Mouse (Mus musculus) adrenal gland, adult 10 weeks (tissue): ENCODE measurements around the gene Rp2. TPM values are rescaled to one million over a fixed set of nuclear protein-coding genes. Genes with fewer than 3 reads are reported as not detected.

ENCODE experiments used
- polyA plus RNA-seq: library from polyadenylated mRNA; stranded (reverse); fragments of 350-450 nt; fragmentation: Illumina TruSeq; extraction: RNeasy Lipid Tissue Mini Kit (QIAGEN cat#74804); gene quantifications from one replicate; pipeline ENCODE4 v1.2.3, GENCODE M21; 2014; ENCODE audit warnings: low read depth, low replicate concordance

The Rp2 gene
- polyA plus RNA-seq = 55.2 TPM

DNA sequence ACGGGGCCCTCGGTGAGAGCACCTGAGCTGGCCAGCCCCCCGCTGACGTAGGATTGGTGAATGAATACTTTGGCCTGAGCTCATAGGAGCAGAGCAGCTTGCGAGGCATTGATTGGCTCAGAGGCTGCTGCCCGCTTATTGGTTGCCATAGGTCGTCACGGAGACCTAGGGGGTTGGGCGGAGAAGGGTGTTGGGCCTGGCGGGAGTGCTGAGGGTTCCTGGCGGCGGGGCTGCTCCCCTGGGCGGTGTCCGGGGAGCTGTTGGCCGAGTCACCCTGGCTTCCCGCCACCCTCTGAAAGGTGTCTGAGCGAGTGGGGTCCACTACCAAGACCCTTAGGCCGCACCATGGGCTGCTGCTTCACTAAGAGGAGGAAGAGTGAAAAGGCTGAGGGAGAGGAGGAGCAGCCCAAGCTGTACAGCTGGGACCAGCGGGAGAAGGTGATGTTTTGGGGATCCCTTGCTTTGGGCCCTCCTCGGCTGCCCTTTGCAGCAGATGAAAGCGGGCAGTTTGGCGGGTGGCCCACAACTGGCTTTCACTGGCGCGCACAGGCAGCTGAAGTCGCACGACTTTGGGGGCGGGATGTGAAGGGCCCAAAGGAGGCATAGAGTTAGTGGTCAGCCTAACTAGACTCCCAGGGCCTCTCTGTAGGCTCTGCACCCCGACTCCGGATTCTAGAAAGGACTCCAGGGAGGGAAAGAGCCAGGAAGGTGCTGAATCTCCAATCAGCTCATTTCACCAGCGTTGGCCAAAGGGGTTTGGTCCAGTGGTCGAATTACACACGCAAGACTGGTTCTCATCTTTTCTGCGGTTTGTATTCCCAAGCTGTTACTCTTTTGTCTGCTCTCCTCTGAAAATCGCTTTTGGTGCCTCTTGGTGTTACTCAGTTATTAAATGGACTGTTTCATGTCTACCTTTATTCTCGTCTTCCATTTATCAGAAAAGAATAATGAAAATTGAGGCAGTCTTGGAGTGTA lies at the start of gene Rp2:
Gene Rp2 (plus strand): TSS at position 91 of the 975 bp plus-strand sequence.

DNA sequence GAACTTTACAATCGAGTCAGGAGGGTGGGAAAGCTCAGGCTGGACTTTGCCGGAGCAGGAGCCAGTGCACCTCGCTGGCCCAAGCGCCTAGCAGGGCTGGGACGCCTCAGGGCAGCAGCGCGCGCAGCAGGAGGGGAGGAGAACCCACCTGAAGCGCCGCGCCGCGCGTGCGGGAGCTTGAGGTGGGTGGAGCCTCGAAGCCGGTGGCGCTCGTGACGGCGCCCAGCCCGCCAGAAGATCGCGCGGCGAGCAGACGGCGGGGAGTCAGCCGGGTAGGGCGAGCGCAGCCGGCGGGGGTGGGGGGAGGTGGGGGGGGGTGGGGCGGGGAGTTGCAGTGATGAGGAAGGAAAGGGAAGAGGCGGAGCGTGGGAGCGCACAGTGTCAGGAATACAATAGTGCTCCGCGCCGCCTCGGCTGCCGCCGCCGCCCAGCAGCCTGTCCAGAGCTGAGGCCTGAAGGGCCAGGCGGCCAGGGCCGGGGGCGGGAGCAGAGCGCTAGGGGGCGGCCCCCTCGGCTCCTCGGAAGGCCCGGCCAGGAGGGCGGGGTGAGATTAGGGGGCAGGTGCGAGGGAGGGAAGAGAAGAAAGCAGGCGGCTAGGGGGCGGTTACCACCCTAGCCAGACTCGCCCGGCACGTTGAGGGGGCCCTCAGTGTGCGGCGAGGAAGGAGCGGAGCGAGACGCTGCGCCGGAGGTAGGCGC lies 61.0 kb downstream of the Rp2 start, which contains the start of gene Jade3:
Gene Jade3 (plus strand): TSS at position 549 of the 699 bp plus-strand sequence.

Other genes starting within 250 kb of the Rp2 start
- 26.1 TPM for gene Slc9a7, start 72.7 kb upstream of the Rp2 start, polyA plus RNA-seq
- gene Jade3, start 61.2 kb downstream of the Rp2 start, polyA plus RNA-seq = 12.6 TPM
- 8.8 TPM for gene Rgn, start 185.3 kb downstream of the Rp2 start, polyA plus RNA-seq